9 mouse cellular contexts compared by ENCODE assay signal in genomic region chr5:124908860-124909259, GRCm38 (mm10). TPM values are rescaled to one million over a fixed set of nuclear protein-coding genes. Genes with fewer than 3 reads are reported as not detected.
DNase-seq lines count a peak whose midpoint lies in the region; ATAC-seq and TF ChIP-seq lines count a peak whose summit lies in the region.
"Had no signal": no experiment of that assay in that cellular context is flagged by ENCODE, and none has a peak within 500 bp of the region (broad histone marks: within the 10 kb centered on the region; RNA-seq: fewer than 3 reads in every experiment).

No protein-coding gene starts in this region.

- in situ Hi-C loops in Patski (cut with MboI; ENCODE audit: low pct_unique_long_range_greater_than_20kb) = no loop called here

- ATAC-seq in Patski = peak; percentile 67
- peak; percentile 85; the same call in 1 of the 2 replicates for ATAC-seq in hindbrain, embryonic 13.5 days (ENCODE audit: low FRiP score)

- no peaks in the 10 kb centered on the region for H3K9me3 ChIP-seq in hindbrain, embryonic 13.5 days

- peak; percentile 34 for DNase-seq in Patski (ENCODE audit: low read depth, low spot score)
- DNase-seq in cerebellum, adult 9-10 months = peak; percentile 75
- peak; percentile 77 to 84 for DNase-seq in frontal cortex, postnatal 10 days (ENCODE audit: low spot score in 2 of 2)
- peak; percentile 80 to 91 for DNase-seq in layer of hippocampus, postnatal 14 days (ENCODE audit: low spot score in 2 of 2)
- peak; percentile 89 for DNase-seq in lung, postnatal 36 days
- DNase-seq in right cerebral cortex, postnatal 10 days (ENCODE audit: low spot score in 2 of 2) = peak; percentile 91 to 92
- DNase-seq in urinary bladder, postnatal 10 days (ENCODE audit: low spot score) = peak; percentile 41

- WGBS in hindbrain, embryonic 13.5 days = 26% methylated on average over 5 of the region's 5 CpGs

- H3K4me2 ChIP-seq in hindbrain, embryonic 13.5 days = no peak overlapping the region

- no peak overlapping the region for H3K4me3 ChIP-seq in hindbrain, embryonic 13.5 days

- H3K27ac ChIP-seq in hindbrain, embryonic 13.5 days = no peak overlapping the region
- H3K27ac ChIP-seq: macrophage had no signal

- no peaks in the 10 kb centered on the region for H3K27me3 ChIP-seq in Patski
- H3K27me3 ChIP-seq in hindbrain, embryonic 13.5 days = no peaks in the 10 kb centered on the region

- peaks cover 21% of the 10 kb centered on the region for H3K4me1 ChIP-seq in hindbrain, embryonic 13.5 days (replicated peaks)

- POLR2A ChIA-PET in Patski (lab: Charles Lee) = no interaction called here

- peak; percentile 97 for TF ChIP-seq CTCF in Patski (IDR thresholded peaks at IDR 0.05)

- H3K36me3 ChIP-seq in hindbrain, embryonic 13.5 days = no peaks in the 10 kb centered on the region

- CTCF ChIA-PET in Patski (lab: Charles Lee) = interaction anchor here (0.7 to 3.6 kb wide), 17 partner anchors 10 to 467 kb away, joined by 3 to 56 read pairs (median 3); no protein-coding TSS in a partner anchor

- H3K9ac ChIP-seq in hindbrain, embryonic 13.5 days = no peak overlapping the region

RNA-seq across cellular contexts. Expression of gene Zfp664, which starts 46.4 kb away (rescaled TPM):
- 121 TPM for polyA plus RNA-seq in Patski (2021)
- 134 and 137 TPM in 2 replicates for polyA plus RNA-seq in hindbrain, embryonic 13.5 days (2015; fragmentation: Nextera tagmentation; extraction: Ambion mirVana)
- 10 to 100 TPM; 58.3 to 58.8 TPM for total RNA-seq in layer of hippocampus, postnatal 14 days (2021)

RNA-seq across cellular contexts. Expression of gene Ccdc92, which starts 46.6 kb away (rescaled TPM):
- 26.5 TPM for polyA plus RNA-seq in Patski (2021)
- polyA plus RNA-seq in hindbrain, embryonic 13.5 days (2015; fragmentation: Nextera tagmentation; extraction: Ambion mirVana) = 32.8 and 33.5 TPM in 2 replicates
- 10 to 100 TPM; 45.9 to 49.2 TPM for total RNA-seq in layer of hippocampus, postnatal 14 days (2021)
- polyA plus RNA-seq: macrophage had no signal

Comparison
In these comparisons a context has a peak if more than half of its experiments do, and no peak if none do; other contexts are left out.
1. DNase-seq: peak in every context shown above with its lines; median percentile 92 in right cerebral cortex, postnatal 10 days; 89 in lung, postnatal 36 days; 86 in layer of hippocampus, postnatal 14 days; 80 in frontal cortex, postnatal 10 days; 75 in cerebellum, adult 9-10 months; 41 in urinary bladder, postnatal 10 days; 34 in Patski.